Mouse (Mus musculus) duodenum, adult 2 months (tissue): ENCODE data around the gene Agl. TPM values are rescaled to one million over a fixed set of nuclear protein-coding genes. Genes with fewer than 3 reads are reported as not detected.

Experiments
- polyA plus RNA-seq: library from polyadenylated mRNA; depleted of rRNA; stranded (reverse); fragments of >200 nt; gene quantifications from 2 replicates; pipeline ENCODE4 v1.2.3, GENCODE M21; 2012; ENCODE audit warnings: low replicate concordance; rRNA removed

The Agl gene
- polyA plus RNA-seq, result 1.4 and 1.7 TPM in 2 replicates

GRCm38 (mm10) chr3:116807811-116808506 is at the start of gene Agl:
Gene Agl (minus strand): TSS chr3:116808166.

GRCm38 (mm10) chr3:116712436-116712881 is 95.5 kb downstream of the Agl start, which contains the start of gene Slc35a3:
Gene Slc35a3 (minus strand): TSS chr3:116712831.

Other genes starting within 250 kb of the Agl start
- 0.08 and 0.12 TPM in 2 replicates for gene Lrrc39, start 245.2 kb downstream of the Agl start, polyA plus RNA-seq
- gene Sass6, start 213.2 kb downstream of the Agl start, polyA plus RNA-seq, result 0.15 and 0.93 TPM in 2 replicates
- gene Trmt13, start 193.6 kb downstream of the Agl start, polyA plus RNA-seq, result 0.31 and 1.2 TPM in 2 replicates
- gene Mfsd14a, start 145.5 kb downstream of the Agl start, polyA plus RNA-seq, result 2.8 and 5.8 TPM in 2 replicates
- gene Gm43191, start 126.9 kb downstream of the Agl start, polyA plus RNA-seq, result not detected in 2 replicates
- gene Slc35a3, start 95.3 kb downstream of the Agl start, polyA plus RNA-seq, result 15.6 and 18.4 TPM in 2 replicates
- 12.5 and 27.0 TPM in 2 replicates for gene Frrs1, start 51.3 kb upstream of the Agl start, polyA plus RNA-seq
- not detected in 2 replicates for gene 4930455H04Rik, start 160.1 kb upstream of the Agl start, polyA plus RNA-seq
- 0.27 TPM in 1 of 2 replicates, not detected in the other for gene Palmd, start 160.8 kb upstream of the Agl start, polyA plus RNA-seq